Mouse (Mus musculus): ENCODE results near the gene Rilp.

DNA sequence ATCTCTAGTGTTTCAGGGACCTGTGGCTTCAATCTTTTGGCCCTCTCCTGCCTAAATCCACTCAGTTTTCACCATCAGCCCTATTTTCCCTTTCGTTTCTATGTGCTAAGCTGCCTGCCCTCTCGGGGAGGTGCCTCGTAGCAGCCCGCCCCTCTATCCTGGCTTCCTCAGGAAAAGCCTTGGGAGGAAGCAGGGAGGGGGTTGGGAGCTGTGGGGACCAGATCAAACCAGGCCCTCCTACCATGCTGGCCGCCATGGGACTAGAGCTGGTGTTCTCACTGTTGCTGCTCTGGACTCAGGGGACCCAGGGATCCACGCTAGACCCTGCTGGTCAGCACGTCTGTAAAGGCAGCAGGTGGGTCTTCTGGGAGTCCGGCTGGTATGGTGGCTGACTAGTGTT, 3.4 kb downstream of the Rilp start, which contains the start of gene Scarf1:
- TF ChIP-seq EP300 (IDR thresholded peaks at IDR 0.05; ENCODE audit: low read depth) (no peak), CTCF (IDR thresholded peaks at IDR 0.05; ENCODE audit: low read depth) (no peak)

All from liver, embryonic 14.5 days (tissue).